Mouse (Mus musculus) neural tube, embryonic 14.5 days (tissue): ENCODE measurements around the gene Fam71e2. TPM values are rescaled to one million over a fixed set of nuclear protein-coding genes. Genes with fewer than 3 reads are reported as not detected.

ENCODE experiments used
- ATAC-seq: fragments of 200-750 bp; cut with Nextera tagmentation; 2 replicates; pipeline ENCODE4 v1.8.0; 2017; ENCODE audit warnings: low read depth, mild to moderate bottlenecking, moderate TSS enrichment, moderate library complexity
- H3K27ac ChIP-seq: fragments of 300-500 bp; sonication (generic); 2 replicates; pipeline ENCODE4 v1.5.1; 2014; ENCODE audit warnings: low read depth, mild to moderate bottlenecking, control low read depth, low read length, moderate library complexity, mixed read lengths
- H3K27me3 ChIP-seq: fragments of 300-500 bp; sonication (generic); 2 replicates; pipeline ENCODE4 v1.6.1; 2014; ENCODE audit warnings: low read length; ENCODE audit not compliant: control insufficient read depth, insufficient read depth
- H3K36me3 ChIP-seq: fragments of 300-500 bp; sonication (generic); 2 replicates; pipeline ENCODE4 v1.6.1; 2014; ENCODE audit warnings: low read length, mixed read lengths; ENCODE audit not compliant: control insufficient read depth, insufficient read depth
- H3K4me1 ChIP-seq: fragments of 300-500 bp; sonication (generic); 2 replicates; pipeline ENCODE4 v1.6.1; 2014; ENCODE audit warnings: low read length; ENCODE audit not compliant: control insufficient read depth, insufficient read depth
- H3K4me2 ChIP-seq: fragments of 300-500 bp; sonication (generic); 2 replicates; pipeline ENCODE4 v1.6.1; 2014; ENCODE audit warnings: mild to moderate bottlenecking, low read depth, low read length, control low read depth
- H3K4me3 ChIP-seq: fragments of 300-500 bp; sonication (generic); 2 replicates; pipeline ENCODE4 v1.5.1; 2014; ENCODE audit warnings: low read depth, low read length, control low read depth, mixed read lengths
- H3K9ac ChIP-seq: fragments of 300-500 bp; sonication (generic); replicated peaks from 2 replicates; pipeline ENCODE4 v1.6.1; 2014; ENCODE audit warnings: low read depth, mild to moderate bottlenecking, control low read depth, low read length, mixed read lengths
- H3K9me3 ChIP-seq: fragments of 300-500 bp; sonication (generic); 2 replicates; pipeline ENCODE4 v1.6.1; 2016; ENCODE audit warnings: low read length; ENCODE audit not compliant: control insufficient read depth
- WGBS: fragments of 180-500 bp; shearing (Covaris S2); extraction: QIAGEN DNeasy Blood & Tissue Kit; methylation state at CpG from one replicate; pipeline ENCODE4 v1.1.7; 2014; 5-methylcytosine and 5-hydroxymethylcytosine counted together
- polyA plus RNA-seq: library from polyadenylated mRNA; unstranded; fragments of >200 nt; fragmentation: Nextera tagmentation; extraction: Ambion mirVana; gene quantifications from 2 replicates; pipeline ENCODE4 v1.2.1, GENCODE M21; 2014

Gene Fam71e2
- polyA plus RNA-seq, 1 experiment from 2014 or later, result not detected

GRCm38 (mm10) chr7:4752821-4753570, 18.1 kb downstream of the Fam71e2 start, which contains the start of gene Cox6b2:
Cox6b2 (minus strand) TSS chr7:4753094.
- Histone ChIP-seq H3K27ac (no peak within 1 kb of the TSS), H3K4me1 (0 out of 2 replicates have a peak, but pooled peaks cover 3% of the 10 kb centered on the region), H3K4me2 (peak within 1 kb of the TSS; percentile 38), H3K36me3 (no peaks in the 10 kb centered on the region), H3K27me3 (no peaks in the 10 kb centered on the region), H3K9me3 (no peaks in the 10 kb centered on the region), H3K9ac (peak within 1 kb of the TSS; percentile 7; the same call in 1 of the 2 replicates), H3K4me3 (peak within 1 kb of the TSS; percentile 18)
- 3% methylated on average over 24 of the region's 24 CpGs for WGBS
- ATAC-seq, result peak; percentile 95

DNA sequence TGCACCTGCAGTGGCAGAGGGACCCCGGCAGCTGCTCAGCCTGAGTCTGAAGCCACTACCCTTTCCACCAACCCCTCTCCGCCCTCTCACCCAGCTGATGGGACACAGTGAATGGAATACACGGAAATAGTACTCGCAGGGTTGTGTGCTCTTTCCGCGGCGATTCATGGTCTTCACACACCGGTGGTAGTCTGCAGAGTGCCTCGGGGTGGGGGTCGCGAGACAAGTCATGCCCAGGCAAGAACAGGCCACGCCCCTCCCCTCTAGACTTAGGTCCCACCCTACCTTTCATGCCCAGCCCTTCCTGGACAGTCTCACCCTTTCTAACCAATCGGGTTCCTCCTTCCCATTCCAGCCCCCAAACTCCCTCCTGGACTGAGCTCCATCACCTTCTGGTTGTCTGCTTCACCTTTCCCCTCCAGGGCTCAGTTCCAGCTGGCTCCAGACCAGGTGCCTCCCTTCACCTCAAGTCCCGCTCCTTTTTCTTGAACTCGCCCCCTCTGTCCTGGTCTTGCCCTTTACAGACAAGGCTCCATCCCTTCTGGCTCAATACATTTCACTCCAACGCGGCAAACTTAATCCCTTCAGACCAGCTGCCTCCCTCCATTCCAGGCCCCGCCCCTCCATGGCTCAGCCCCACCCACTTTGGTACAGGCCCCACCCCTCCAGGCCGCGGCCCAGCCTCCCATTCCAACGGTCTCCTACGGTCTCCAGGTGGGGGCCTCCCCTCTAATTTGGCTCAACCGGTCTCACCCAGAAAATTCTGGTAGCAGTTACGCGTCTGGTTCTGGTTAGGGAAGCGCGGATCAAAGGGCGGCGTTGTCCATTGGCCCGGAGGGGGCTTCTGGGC, 18.9 kb downstream of the Fam71e2 start:
- Histone ChIP-seq H3K9ac (no peak overlapping the region; the same call in 1 of the 2 replicates), H3K27ac (no peak overlapping the region), H3K9me3 (no peaks in the 10 kb centered on the region), H3K4me3 (peak overlapping the region; percentile 18), H3K27me3 (no peaks in the 10 kb centered on the region), H3K4me1 (0 out of 2 replicates have a peak, but pooled peaks cover 3% of the 10 kb centered on the region), H3K4me2 (peak overlapping the region; percentile 38), H3K36me3 (no peaks in the 10 kb centered on the region)
- WGBS, result 3% methylated on average over 30 of the region's 30 CpGs
- peak; percentile 74 for ATAC-seq

GRCm38 (mm10) chr7:4749169-4749568, 21.9 kb downstream of the Fam71e2 start:
- WGBS, result 87% methylated on average over 2 of the region's 2 CpGs
- Histone ChIP-seq H3K27me3 (no peaks in the 10 kb centered on the region), H3K27ac (no peak overlapping the region), H3K4me1 (0 out of 2 replicates have a peak, but pooled peaks cover 3% of the 10 kb centered on the region), H3K36me3 (peaks cover 7% of the 10 kb centered on the region), H3K9ac (no peak overlapping the region), H3K9me3 (no peaks in the 10 kb centered on the region), H3K4me3 (no peak overlapping the region), H3K4me2 (no peak overlapping the region)
- ATAC-seq, result no peak

DNA sequence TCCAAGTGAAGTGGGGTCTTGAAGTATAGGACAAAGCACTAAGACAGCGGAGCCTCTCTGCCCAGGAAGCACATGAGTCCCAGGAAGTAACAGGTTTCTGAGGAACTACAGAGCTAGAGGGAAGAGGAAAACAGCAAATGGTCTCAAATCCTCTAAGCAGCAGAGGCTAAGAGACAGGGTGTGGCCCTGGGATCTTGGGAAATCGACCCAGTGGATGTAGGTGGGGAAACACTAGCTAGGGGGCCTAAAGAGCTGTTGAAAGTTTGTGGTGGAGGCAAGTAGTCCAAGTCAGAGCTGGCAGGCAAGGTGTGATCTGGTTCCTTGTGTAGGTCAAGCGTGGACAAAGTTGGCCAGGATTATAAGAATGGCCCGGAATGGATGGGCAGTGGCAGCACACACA, 22.8 kb downstream of the Fam71e2 start:
- no peak for ATAC-seq
- peaks cover 7% of the 10 kb centered on the region for H3K36me3 ChIP-seq
- H3K4me1 ChIP-seq, result 0 out of 2 replicates have a peak, but pooled peaks cover 3% of the 10 kb centered on the region
- H3K27me3 ChIP-seq, result no peaks in the 10 kb centered on the region
- H3K4me3 ChIP-seq, result no peak overlapping the region
- WGBS, result 85% methylated on average over 4 of the region's 4 CpGs
- no peak overlapping the region for H3K27ac ChIP-seq
- no peak overlapping the region for H3K9ac ChIP-seq
- no peak overlapping the region for H3K4me2 ChIP-seq
- H3K9me3 ChIP-seq, result no peaks in the 10 kb centered on the region

DNA sequence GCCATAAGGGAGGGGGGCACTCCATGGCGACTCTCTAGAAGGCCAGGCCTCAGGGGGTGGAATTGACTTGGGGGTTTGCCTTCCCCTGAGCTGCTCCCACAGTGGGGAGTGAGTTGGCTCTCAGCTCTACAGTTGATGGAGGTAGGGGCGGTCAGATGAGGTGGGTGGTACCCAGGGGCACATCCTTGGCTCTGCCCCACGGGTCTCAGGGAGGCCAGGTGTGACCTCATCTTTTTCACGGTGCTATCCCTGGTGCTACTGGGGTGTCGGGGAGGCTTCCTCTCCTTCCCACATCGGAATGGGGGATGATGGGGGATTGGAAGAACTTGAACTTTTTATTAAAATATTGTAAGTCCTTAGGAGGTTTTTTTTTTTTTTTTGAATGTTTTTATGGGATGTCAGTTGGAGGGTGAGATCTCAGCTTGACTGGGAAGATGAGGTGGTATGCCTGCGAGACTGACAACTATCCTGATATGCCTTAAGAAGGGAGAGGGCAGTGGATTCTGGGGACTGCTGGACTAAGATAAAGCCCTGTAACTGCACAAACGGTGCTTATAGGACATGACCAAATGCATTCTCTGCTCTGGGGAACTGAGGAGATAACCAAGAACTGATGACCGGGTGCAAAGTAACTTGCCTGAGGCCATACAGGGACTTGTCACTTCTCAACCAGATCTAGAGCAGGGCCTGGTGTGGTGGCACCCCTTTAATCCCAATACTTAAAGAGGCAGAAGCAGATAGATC, 23.8 kb downstream of the Fam71e2 start:
- no peak for ATAC-seq
- Histone ChIP-seq H3K36me3 (peaks cover 7% of the 10 kb centered on the region), H3K9ac (no peak overlapping the region)

GRCm38 (mm10) chr7:4746326-4746980, 24.6 kb downstream of the Fam71e2 start:
- Histone ChIP-seq H3K27ac (no peak overlapping the region), H3K4me2 (no peak overlapping the region), H3K36me3 (peaks cover 7% of the 10 kb centered on the region), H3K9me3 (no peaks in the 10 kb centered on the region), H3K27me3 (no peaks in the 10 kb centered on the region), H3K4me1 (peaks cover 12% of the 10 kb centered on the region), H3K9ac (no peak overlapping the region), H3K4me3 (no peak overlapping the region)
- ATAC-seq, result no peak
- WGBS, result 88% methylated on average over 22 of the region's 22 CpGs

More for the DNA sequence above, 23.8 kb downstream of the Fam71e2 start:
- WGBS, result 75% methylated on average over 9 of the region's 9 CpGs
- H3K27ac ChIP-seq, result no peak overlapping the region
- H3K27me3 ChIP-seq, result no peaks in the 10 kb centered on the region
- no peak overlapping the region for H3K4me3 ChIP-seq
- peaks cover 6% of the 10 kb centered on the region; the same call in 1 of the 2 replicates for H3K4me1 ChIP-seq
- H3K9me3 ChIP-seq, result no peaks in the 10 kb centered on the region
- no peak overlapping the region for H3K4me2 ChIP-seq

DNA sequence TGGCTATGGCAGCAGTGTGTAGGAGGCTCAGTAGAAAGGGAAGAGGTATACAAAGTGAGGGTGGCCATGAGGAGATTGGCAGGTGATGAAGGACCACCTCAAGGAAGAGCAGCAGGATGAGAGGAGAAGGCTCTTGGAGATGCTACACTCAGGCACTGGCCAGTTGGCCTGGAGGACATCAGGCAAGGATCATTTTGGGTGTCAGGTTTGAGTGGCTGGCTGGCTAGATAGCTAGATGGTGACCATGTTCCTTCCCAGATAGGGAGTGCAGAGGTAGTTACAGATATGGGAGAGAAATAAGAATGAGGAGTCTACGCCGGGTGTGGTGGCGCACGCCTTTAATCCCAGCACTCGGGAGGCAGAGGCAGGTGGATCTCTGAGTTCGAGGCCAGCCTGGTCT, 26.2 kb downstream of the Fam71e2 start:
- no peaks in the 10 kb centered on the region for H3K27me3 ChIP-seq
- no peak overlapping the region for H3K4me2 ChIP-seq
- peaks cover 22% of the 10 kb centered on the region for H3K4me1 ChIP-seq
- ATAC-seq, result no peak
- no peak overlapping the region for H3K27ac ChIP-seq
- no peaks in the 10 kb centered on the region for H3K9me3 ChIP-seq
- H3K36me3 ChIP-seq, result peaks cover 7% of the 10 kb centered on the region
- H3K9ac ChIP-seq, result no peak overlapping the region
- no peak overlapping the region for H3K4me3 ChIP-seq
- WGBS, result 96% methylated on average over 5 of the region's 6 CpGs

GRCm38 (mm10) chr7:4743354-4743753, 27.7 kb downstream of the Fam71e2 start:
- peaks cover 30% of the 10 kb centered on the region for H3K4me1 ChIP-seq
- no peaks in the 10 kb centered on the region for H3K9me3 ChIP-seq
- peaks cover 7% of the 10 kb centered on the region for H3K36me3 ChIP-seq
- H3K27me3 ChIP-seq, result no peaks in the 10 kb centered on the region
- ATAC-seq, result no peak
- 88% methylated on average over 2 of the region's 2 CpGs for WGBS
- H3K4me2 ChIP-seq, result no peak overlapping the region
- H3K9ac ChIP-seq, result no peak overlapping the region
- no peak overlapping the region for H3K4me3 ChIP-seq
- H3K27ac ChIP-seq, result no peak overlapping the region
